Mouse (Mus musculus): ENCODE results near the gene Timm23. TPM values are rescaled to one million over a fixed set of nuclear protein-coding genes. Genes with fewer than 3 reads are reported as not detected.
A peak's percentile ranks its signal among the peaks of the same experiment; 100 is the strongest.

Gene Timm23
- polyA plus RNA-seq, 1 experiment = 17.5 TPM

- Histone ChIP-seq H3K4me1 (ENCODE audit: control insufficient read depth) (peaks cover 87% of the 10 kb centered on the region), H3K9me3 (ENCODE audit: control insufficient read depth, low read length) (no peaks in the 10 kb centered on the region), H3K27me3 (ENCODE audit: control insufficient read depth) (no peaks in the 10 kb centered on the region), H3K4me3 (replicated peaks) (peak overlapping the region; percentile 85), H3K36me3 (ENCODE audit: control insufficient read depth) (peaks cover 77% of the 10 kb centered on the region)
- no peak for TF ChIP-seq GATA1 (IDR thresholded peaks at IDR 0.05; ENCODE audit: low read length)
- no peak for TF ChIP-seq TAL1 (IDR thresholded peaks at IDR 0.05; ENCODE audit: low read length)
Measured at GRCm38 (mm10) chr14:32166840-32167239, 34.9 kb downstream of the Timm23 start.

DNA sequence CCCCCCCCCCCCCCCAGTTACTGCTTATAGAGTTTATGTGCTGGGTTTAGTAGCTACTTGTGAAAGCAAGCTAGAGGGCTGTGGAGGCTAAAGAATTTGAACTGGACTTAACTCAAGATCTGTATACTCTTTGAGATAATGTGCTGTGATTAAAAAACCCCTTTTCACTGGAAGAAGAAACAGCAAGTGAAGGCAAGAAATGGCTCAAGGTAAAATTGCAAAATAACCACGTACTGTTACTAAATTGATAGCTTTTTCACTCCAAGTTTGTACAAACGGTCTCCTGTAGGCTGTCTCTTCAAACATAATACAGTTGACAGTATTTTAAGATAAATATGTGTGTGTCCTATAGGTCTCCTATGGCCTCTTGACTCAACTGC is 35.6 kb downstream of the Timm23 start:
- H3K36me3 ChIP-seq (ENCODE audit: control insufficient read depth) = peaks cover 74% of the 10 kb centered on the region
- no peak for TF ChIP-seq GATA1 (IDR thresholded peaks at IDR 0.05; ENCODE audit: low read length)
- TF ChIP-seq TAL1 (IDR thresholded peaks at IDR 0.05; ENCODE audit: low read length) = no peak
- peak overlapping the region; percentile 85 for H3K4me3 ChIP-seq (replicated peaks)
- no peaks in the 10 kb centered on the region for H3K27me3 ChIP-seq (ENCODE audit: control insufficient read depth)
- no peaks in the 10 kb centered on the region for H3K9me3 ChIP-seq (ENCODE audit: control insufficient read depth, low read length)
- peaks cover 89% of the 10 kb centered on the region for H3K4me1 ChIP-seq (ENCODE audit: control insufficient read depth)

- TF ChIP-seq TAL1 (IDR thresholded peaks at IDR 0.05; ENCODE audit: low read length) (no peak), GATA1 (IDR thresholded peaks at IDR 0.05; ENCODE audit: low read length) (no peak)
- no peaks in the 10 kb centered on the region for H3K27me3 ChIP-seq (ENCODE audit: control insufficient read depth)
- peak overlapping the region; percentile 85 for H3K4me3 ChIP-seq (replicated peaks)
- H3K4me1 ChIP-seq (ENCODE audit: control insufficient read depth) = peaks cover 89% of the 10 kb centered on the region
- H3K9me3 ChIP-seq (ENCODE audit: control insufficient read depth, low read length) = no peaks in the 10 kb centered on the region
- peaks cover 68% of the 10 kb centered on the region for H3K36me3 ChIP-seq (ENCODE audit: control insufficient read depth)
Measured at GRCm38 (mm10) chr14:32165278-32166061, 36.2 kb downstream of the Timm23 start.

GRCm38 (mm10) chr14:32164173-32165051 is 37.3 kb downstream of the Timm23 start:
- H3K9me3 ChIP-seq (ENCODE audit: control insufficient read depth, low read length) = no peaks in the 10 kb centered on the region
- peak overlapping the region; percentile 85 for H3K4me3 ChIP-seq (replicated peaks)
- H3K27me3 ChIP-seq (ENCODE audit: control insufficient read depth) = no peaks in the 10 kb centered on the region
- H3K36me3 ChIP-seq (ENCODE audit: control insufficient read depth) = peaks cover 58% of the 10 kb centered on the region
- TF ChIP-seq TAL1 (IDR thresholded peaks at IDR 0.05; ENCODE audit: low read length) (no peak), GATA1 (IDR thresholded peaks at IDR 0.05; ENCODE audit: low read length) (no peak)
- peaks cover 85% of the 10 kb centered on the region for H3K4me1 ChIP-seq (ENCODE audit: control insufficient read depth)

GRCm38 (mm10) chr14:32163203-32163888 is 38.4 kb downstream of the Timm23 start:
- peaks cover 87% of the 10 kb centered on the region for H3K4me1 ChIP-seq (ENCODE audit: control insufficient read depth)
- TF ChIP-seq TAL1 (IDR thresholded peaks at IDR 0.05; ENCODE audit: low read length) (no peak), GATA1 (IDR thresholded peaks at IDR 0.05; ENCODE audit: low read length) (no peak)
- peaks cover 49% of the 10 kb centered on the region for H3K36me3 ChIP-seq (ENCODE audit: control insufficient read depth)
- no peaks in the 10 kb centered on the region for H3K27me3 ChIP-seq (ENCODE audit: control insufficient read depth)
- peaks cover 3% of the 10 kb centered on the region for H3K9me3 ChIP-seq (ENCODE audit: control insufficient read depth, low read length)
- no peak overlapping the region for H3K4me3 ChIP-seq (replicated peaks)

DNA sequence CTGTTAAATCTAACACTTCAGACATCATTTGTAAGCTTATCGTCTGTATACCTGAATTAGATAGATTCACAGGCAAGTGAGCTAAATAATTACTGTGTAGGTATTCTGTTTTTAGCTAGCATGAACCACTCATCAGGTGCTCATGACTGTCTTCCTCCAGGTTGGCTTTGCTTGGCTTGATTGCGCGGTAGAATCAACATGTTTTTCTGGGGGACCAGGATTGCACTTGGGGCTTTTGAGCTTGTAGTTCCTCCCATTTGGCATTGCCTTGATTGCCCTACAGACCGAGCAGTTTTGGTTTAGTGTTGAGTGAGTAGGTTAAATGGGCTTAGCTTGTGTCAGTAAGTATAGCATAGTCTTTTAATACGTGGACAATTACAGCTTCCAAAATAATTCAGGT is 39.5 kb downstream of the Timm23 start:
- no peak for TF ChIP-seq GATA1 (IDR thresholded peaks at IDR 0.05; ENCODE audit: low read length)
- no peak for TF ChIP-seq TAL1 (IDR thresholded peaks at IDR 0.05; ENCODE audit: low read length)
- Histone ChIP-seq H3K27me3 (ENCODE audit: control insufficient read depth) (no peaks in the 10 kb centered on the region), H3K36me3 (ENCODE audit: control insufficient read depth) (peaks cover 38% of the 10 kb centered on the region), H3K9me3 (ENCODE audit: control insufficient read depth, low read length) (peaks cover 3% of the 10 kb centered on the region), H3K4me1 (ENCODE audit: control insufficient read depth) (peaks cover 82% of the 10 kb centered on the region), H3K4me3 (replicated peaks) (no peak overlapping the region)

DNA sequence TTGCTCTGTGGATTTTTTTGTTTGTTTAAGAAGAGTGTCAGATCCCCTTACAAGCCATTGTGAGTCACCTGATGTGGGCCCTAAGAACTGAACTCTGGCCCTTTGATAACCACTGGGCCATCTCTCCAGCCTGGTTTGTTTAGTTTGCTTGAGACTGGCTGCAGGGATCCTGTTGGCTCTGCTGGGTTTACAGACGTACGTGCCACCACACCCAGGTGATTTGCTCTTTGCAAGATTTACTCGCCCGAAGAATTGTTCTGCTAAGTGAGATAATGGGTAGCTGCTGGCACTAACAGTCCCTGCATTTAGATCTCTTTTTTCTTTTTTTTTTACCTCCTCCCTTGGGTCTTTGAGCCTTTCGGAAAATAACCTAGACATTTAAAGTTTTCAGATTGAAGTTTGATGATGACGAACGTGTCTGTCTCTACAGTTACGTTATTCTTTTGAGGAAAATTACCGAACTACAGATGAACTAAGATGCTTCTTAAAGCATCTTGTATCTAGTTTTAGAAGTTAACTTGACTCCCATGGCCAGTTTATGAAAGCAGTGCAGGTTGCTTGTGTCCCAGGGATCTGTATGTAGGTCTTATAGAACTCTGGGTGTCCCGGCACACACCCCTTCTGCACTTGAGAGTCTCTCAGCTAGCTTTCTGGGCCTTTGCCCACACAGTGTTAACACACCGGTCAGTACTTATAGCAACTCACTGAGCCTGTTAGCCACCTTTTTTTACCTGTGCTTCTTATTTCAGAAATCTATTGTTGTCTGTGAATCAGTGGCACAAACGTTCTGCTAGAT is 40.4 kb downstream of the Timm23 start:
- peak overlapping the region; percentile 79 for H3K4me3 ChIP-seq (replicated peaks)
- peaks cover 3% of the 10 kb centered on the region for H3K9me3 ChIP-seq (ENCODE audit: control insufficient read depth, low read length)
- H3K36me3 ChIP-seq (ENCODE audit: control insufficient read depth) = peaks cover 28% of the 10 kb centered on the region
- peaks cover 76% of the 10 kb centered on the region for H3K4me1 ChIP-seq (ENCODE audit: control insufficient read depth)
- TF ChIP-seq GATA1 (IDR thresholded peaks at IDR 0.05; ENCODE audit: low read length) = no peak; the same call in 1 of the 2 replicates
- H3K27me3 ChIP-seq (ENCODE audit: control insufficient read depth) = no peaks in the 10 kb centered on the region

- TF ChIP-seq GATA1 (IDR thresholded peaks at IDR 0.05; ENCODE audit: low read length) (no peak), TAL1 (IDR thresholded peaks at IDR 0.05; ENCODE audit: low read length) (no peak)
- peaks cover 77% of the 10 kb centered on the region for H3K4me1 ChIP-seq (ENCODE audit: control insufficient read depth)
- peak overlapping the region; percentile 79 for H3K4me3 ChIP-seq (replicated peaks)
- H3K9me3 ChIP-seq (ENCODE audit: control insufficient read depth, low read length) = peaks cover 3% of the 10 kb centered on the region
- H3K36me3 ChIP-seq (ENCODE audit: control insufficient read depth) = peaks cover 27% of the 10 kb centered on the region
- no peaks in the 10 kb centered on the region for H3K27me3 ChIP-seq (ENCODE audit: control insufficient read depth)
Measured at GRCm38 (mm10) chr14:32160563-32160962, 41.1 kb downstream of the Timm23 start.

Data from erythroblast, embryonic 14.5 days (primary cell).